Mouse (Mus musculus) liver, postnatal 0 days (tissue): ENCODE data around the gene Iqck. TPM values are rescaled to one million over a fixed set of nuclear protein-coding genes. Genes with fewer than 3 reads are reported as not detected.

ENCODE experiments used
- ATAC-seq: fragments of 200-750 bp; cut with Nextera tagmentation; 2 replicates; pipeline ENCODE4 v1.8.0; 2017; ENCODE audit warnings: mild to moderate bottlenecking, moderate library complexity
- DNase-seq: peaks from one replicate; pipeline ENCODE4 v3.0.0-alpha.2; 2016
- H3K27ac ChIP-seq: fragments of 300-500 bp; sonication (generic); 2 replicates; pipeline ENCODE4 v1.5.1; 2014; ENCODE audit warnings: antibody characterized with exemption, moderate library complexity, mild to moderate bottlenecking, low read depth
- H3K27me3 ChIP-seq: fragments of 300-500 bp; sonication (generic); 2 replicates; pipeline ENCODE4 v1.6.1; 2014; ENCODE audit warnings: low read length, control low read depth, mixed read lengths; ENCODE audit not compliant: insufficient read depth
- H3K36me3 ChIP-seq: fragments of 300-500 bp; sonication (generic); replicated peaks from 2 replicates; pipeline ENCODE4 v1.6.1; 2014; ENCODE audit warnings: mild to moderate bottlenecking, control low read depth, low read length, moderate library complexity, mixed read lengths; ENCODE audit not compliant: insufficient read depth
- H3K4me1 ChIP-seq: fragments of 300-500 bp; sonication (generic); 2 replicates; pipeline ENCODE4 v1.6.1; 2014; ENCODE audit warnings: antibody characterized with exemption, mild to moderate bottlenecking, control low read depth; ENCODE audit not compliant: insufficient read depth
- H3K4me2 ChIP-seq: fragments of 300-500 bp; sonication (generic); 2 replicates; pipeline ENCODE4 v1.6.1; 2014; ENCODE audit warnings: low read depth, mild to moderate bottlenecking, low read length, moderate library complexity, mixed read lengths
- H3K4me3 ChIP-seq: fragments of 300-500 bp; sonication (generic); 2 replicates; pipeline ENCODE4 v1.5.1; 2014; ENCODE audit warnings: low read depth, low read length
- H3K9ac ChIP-seq: fragments of 300-500 bp; sonication (generic); replicated peaks from 2 replicates; pipeline ENCODE4 v1.6.1; 2014; ENCODE audit warnings: mild to moderate bottlenecking, moderate library complexity
- H3K9me3 ChIP-seq: fragments of 300-500 bp; sonication (generic); 2 replicates; pipeline ENCODE4 v1.6.1; 2016; ENCODE audit warnings: mild to moderate bottlenecking, control low read depth, low read length, mixed read lengths
- CTCF ChIP-seq: sonication (generic); IDR thresholded peaks from 2 replicates; pipeline ENCODE4 v1.5.1; 2016; ENCODE audit warnings: antibody characterized with exemption, low read depth
- EP300 ChIP-seq: IDR thresholded peaks from 2 replicates; pipeline ENCODE4 v1.6.1; 2016; ENCODE audit warnings: antibody characterized with exemption, low read depth, mild to moderate bottlenecking
- WGBS: fragments of 180-500 bp; shearing (Covaris S2); extraction: QIAGEN DNeasy Blood & Tissue Kit; methylation state at CpG from one replicate; pipeline ENCODE4 v1.1.7; 2014; ENCODE audit not compliant: insufficient replicate concordance; 5-methylcytosine and 5-hydroxymethylcytosine counted together
- polyA plus RNA-seq: library from polyadenylated mRNA; unstranded; fragments of >200 nt; fragmentation: Nextera tagmentation; extraction: Ambion mirVana; gene quantifications from 2 replicates; pipeline ENCODE4 v1.2.1, GENCODE M21; 2015

The Iqck gene
- polyA plus RNA-seq, 1 experiment from 2014 or later, result 0.39 TPM

- H3K4me3 ChIP-seq, result no peak overlapping the region
- ATAC-seq (no peak), DNase-seq (peak; percentile 56)
- no peaks in the 10 kb centered on the region for H3K4me1 ChIP-seq
- no peak overlapping the region for H3K9ac ChIP-seq
- no peak overlapping the region for H3K27ac ChIP-seq
- no peaks in the 10 kb centered on the region for H3K27me3 ChIP-seq
- no peaks in the 10 kb centered on the region for H3K9me3 ChIP-seq
- no peaks in the 10 kb centered on the region for H3K36me3 ChIP-seq
- WGBS, result 15% methylated on average over 4 of the region's 4 CpGs
- TF ChIP-seq EP300, result no peak
- TF ChIP-seq CTCF, result peak; percentile 60
- H3K4me2 ChIP-seq, result no peak overlapping the region
These were observed 164.0 kb downstream of the Iqck start for GRCm38 (mm10) chr7:119019537-119019936.

Other genes starting within 250 kb of the Iqck start
- 40.1 and 43.1 TPM in 2 replicates for gene Gde1, start 150.0 kb upstream of the Iqck start, polyA plus RNA-seq
- gene Ccp110, start 143.2 kb upstream of the Iqck start, polyA plus RNA-seq, result 2.7 and 3.5 TPM in 2 replicates
- 19.3 and 20.5 TPM in 2 replicates for gene Vps35l, start 115.5 kb upstream of the Iqck start, polyA plus RNA-seq
- 29.9 and 31.5 TPM in 2 replicates for gene Knop1, start 502 bp downstream of the Iqck start, polyA plus RNA-seq
- gene Gprc5b, start 139.5 kb downstream of the Iqck start, polyA plus RNA-seq, result 0.20 and 0.33 TPM in 2 replicates